Mouse (Mus musculus) kidney, postnatal 14 days (tissue): ENCODE results near the gene Slc43a3.

Source experiments
- DNase-seq: peaks from one replicate; pipeline ENCODE4 v3.0.0; 2022; ENCODE audit warnings: mixed read lengths

Gene Slc43a3

DNA sequence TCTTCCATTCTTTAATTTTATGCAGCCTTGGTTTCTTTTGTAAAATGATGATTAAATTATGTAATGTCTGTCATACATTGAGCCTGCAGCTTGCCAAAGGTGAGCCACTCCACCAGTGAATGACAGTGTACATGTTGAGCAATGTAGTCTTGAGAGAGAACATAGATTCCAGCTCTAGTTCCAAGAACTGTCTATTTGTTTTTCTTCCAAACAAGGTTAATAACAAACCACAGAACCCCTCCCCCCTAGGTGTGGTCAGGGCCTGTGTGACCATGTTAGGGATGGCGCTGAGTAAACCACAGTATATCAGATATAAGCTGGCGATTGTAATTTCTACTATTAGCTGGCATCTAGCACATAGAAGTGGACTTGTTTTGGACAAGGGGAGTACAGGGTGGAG is 60.0 kb downstream of the Slc43a3 start:
- no peak for DNase-seq

DNA sequence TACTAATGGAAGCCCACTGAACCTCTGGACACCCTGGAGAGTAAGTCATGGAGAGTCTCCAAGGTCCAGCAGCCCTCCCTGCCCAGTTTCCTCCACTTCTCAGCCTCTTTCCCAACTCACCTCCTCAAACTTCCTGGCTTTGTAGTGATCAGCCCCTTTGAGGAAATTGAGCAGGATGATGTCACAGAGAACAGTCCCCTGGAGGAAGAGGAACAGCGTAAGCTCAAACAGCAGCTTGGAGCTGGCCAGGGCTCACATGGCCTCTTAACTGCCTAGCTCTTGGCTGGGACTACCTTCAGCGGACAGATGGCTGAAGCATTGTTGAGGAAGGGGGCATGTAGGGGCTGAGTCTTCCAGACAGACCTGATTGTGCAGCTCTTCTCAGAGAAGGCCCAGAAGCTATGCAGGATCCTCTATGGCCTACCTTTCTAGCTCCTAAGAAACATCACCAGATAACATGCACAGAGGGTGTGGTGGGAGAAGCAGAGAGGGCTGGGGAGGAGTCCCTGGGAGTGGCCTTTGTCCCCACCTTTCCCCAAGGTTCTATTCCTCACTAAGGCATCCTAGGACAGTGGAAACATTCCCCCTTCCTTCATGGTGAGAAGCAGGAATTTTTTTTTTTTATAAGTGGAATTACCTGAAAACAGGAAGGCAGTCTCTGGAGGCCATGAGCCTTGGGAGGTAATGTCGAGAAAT is 63.3 kb downstream of the Slc43a3 start:
- DNase-seq = peak; percentile 24

DNA sequence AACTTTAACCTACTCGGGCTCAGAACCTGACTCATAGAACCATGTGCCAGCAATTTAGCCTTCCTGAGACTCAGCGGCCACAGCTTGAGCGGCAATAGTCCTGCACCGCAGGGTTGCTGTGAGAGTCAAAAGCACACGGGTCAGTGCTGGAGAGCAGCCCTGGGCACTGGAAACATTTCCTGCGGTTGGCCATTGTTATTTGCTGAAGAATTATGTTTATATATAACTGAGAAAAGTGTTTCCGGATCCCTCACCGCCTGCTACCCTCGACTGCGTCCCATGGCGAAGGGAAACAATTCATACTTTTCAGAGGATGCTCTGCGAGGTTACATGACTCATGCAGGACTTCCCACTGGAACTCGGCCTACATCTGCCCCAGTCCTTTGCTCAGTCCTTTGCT is 65.1 kb downstream of the Slc43a3 start:
- DNase-seq = peak; percentile 40

DNA sequence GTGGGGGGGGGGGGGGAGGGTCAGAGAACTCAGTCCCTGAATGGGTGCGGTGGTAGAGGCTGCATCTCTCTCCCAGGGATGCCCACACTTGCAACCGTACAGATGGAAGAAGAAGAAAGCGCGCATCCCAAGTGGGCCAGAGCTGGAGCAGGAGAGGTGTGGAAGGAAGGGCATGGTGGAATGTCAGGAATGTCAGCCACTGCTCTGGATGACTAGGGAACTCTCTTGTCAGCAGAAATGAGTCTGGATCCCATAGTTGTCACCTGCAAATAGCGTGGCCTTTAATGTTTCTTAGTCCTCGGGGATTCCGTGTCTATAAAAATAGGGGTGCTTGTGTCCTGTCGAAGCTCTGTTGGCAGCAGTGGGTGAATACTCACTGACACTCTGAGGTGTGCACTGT is 66.2 kb downstream of the Slc43a3 start:
- no peak for DNase-seq

DNA sequence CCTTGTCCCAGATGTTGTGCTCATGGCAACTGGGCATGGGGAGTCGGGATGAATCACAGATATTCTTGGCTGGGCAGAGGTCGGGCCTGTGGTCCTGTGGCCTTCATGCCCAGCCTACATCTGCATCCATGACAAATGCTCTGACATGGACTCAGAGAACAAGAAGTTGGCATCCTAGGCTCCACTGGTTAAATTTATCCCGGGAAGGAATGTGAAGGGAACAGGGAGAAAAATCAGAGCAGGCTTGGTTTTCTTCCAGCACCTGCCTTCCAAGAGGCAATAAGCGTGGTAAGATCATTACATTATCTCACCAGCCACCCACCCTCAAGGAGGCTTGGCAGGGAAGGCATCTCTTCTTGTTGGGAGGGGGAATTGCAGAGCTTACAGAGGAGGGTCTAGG is 68.0 kb downstream of the Slc43a3 start:
- no peak for DNase-seq

DNA sequence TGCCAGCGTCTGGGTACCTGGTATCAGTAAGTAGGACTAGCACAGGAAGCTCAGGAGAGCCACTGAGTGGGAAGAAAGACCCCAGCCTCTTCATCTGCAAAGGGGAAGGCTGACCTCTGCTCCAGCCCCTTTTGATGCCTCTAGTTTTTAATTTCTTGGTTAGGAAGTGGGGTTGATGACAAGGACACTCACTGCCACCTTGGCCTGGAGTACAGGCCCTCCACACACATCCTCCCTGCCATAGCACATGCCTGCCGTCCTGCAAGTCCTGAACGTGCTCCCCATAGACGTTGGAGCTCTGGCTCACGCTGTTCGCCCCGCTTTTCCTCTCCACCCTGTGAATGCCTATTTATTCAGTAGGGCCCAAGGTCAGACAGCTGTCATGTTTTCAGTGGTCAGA is 70.2 kb downstream of the Slc43a3 start:
- DNase-seq = no peak

DNA sequence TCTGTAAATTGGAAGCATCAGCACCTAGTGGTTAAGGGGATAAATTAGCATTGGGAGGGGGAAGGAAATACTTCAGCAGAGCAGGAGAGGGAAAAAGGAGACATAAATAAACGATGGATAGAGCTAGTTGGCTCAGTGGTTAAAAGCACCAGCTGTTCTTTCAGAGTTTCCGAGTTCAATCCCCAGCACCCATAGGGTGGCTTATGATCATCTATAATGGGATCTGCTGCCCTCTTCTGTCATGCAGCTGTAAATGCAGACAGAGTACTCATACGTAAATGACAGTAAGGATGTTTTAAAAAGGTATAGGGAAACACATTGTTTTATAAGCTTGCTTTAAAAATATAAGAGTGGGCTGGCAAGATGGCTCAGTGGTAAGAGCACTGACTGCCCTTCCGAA is 71.3 kb downstream of the Slc43a3 start:
- DNase-seq = peak; percentile 17
